Mouse (Mus musculus) testis, adult 2 months (tissue): ENCODE measurements around the gene Zfp423.

Source experiments
- CTCF ChIP-seq: fragments of 200-500 bp; IDR thresholded peaks from 2 replicates; pipeline ENCODE4 v1.5.1; 2012; ENCODE audit warnings: low read depth, mild to moderate bottlenecking, inconsistent platforms, low read length, moderate library complexity; ENCODE audit not compliant: control insufficient read depth, insufficient read depth, insufficient replicate concordance
- POLR2A ChIP-seq: fragments of 200-500 bp; IDR thresholded peaks from 2 replicates; pipeline ENCODE4 v1.6.1; 2012; ENCODE audit warnings: low read depth, mild to moderate bottlenecking, inconsistent platforms, low read length, moderate library complexity; ENCODE audit not compliant: control insufficient read depth

DNA sequence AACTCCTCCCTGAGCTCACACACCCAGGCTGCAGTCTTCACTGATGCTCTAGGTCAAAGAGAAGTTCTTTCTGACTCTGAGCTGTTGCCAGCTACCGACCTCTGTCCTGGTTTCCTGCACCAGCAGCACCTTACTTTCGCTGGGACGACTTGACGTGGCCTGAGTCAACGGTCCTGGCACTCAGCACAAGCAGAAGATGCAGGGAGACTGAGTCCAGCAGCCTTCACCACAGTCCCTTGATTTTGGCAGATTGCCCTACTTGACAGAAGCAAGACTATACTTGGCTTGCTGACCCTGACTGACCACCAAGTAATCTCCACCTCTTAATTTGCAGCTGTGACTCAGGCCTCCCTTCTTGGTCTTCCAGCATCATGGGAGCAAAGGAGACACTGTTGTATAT is 110.6 kb downstream of the Zfp423 start:
- TF ChIP-seq POLR2A (no peak), CTCF (no peak)
